Mouse (Mus musculus) adrenal gland, postnatal 14 days (tissue): ENCODE data around the gene Fam189b. TPM values are rescaled to one million over a fixed set of nuclear protein-coding genes. Genes with fewer than 3 reads are reported as not detected.
"Not testable (repeated sequence)": the region's sequence is repeated elsewhere in the genome, so short reads cannot be mapped to it uniquely, and the experiment has no call there.

Experiments used
- DNase-seq: peaks from one replicate; pipeline ENCODE4 v3.0.0; 2021; ENCODE audit warnings: mixed read lengths
- long read RNA-seq, 2 experiments: library from polyadenylated mRNA; stranded (forward); transcript quantifications; one replicate each; pipeline ENCODE4 v2.0.0; 2021
- total RNA-seq: library from RNA; stranded (reverse); gene quantifications from 2 replicates; pipeline ENCODE4 v1.2.3, GENCODE M21; 2021

Gene Fam189b
- total RNA-seq: 15.0 and 21.1 TPM in 2 replicates
- long read RNA-seq, experiment 1, transcript Fam189b-201 (12 exons, 3,083 nt): major isoform, 6 of 22 reads
- long read RNA-seq, experiment 1, partial matches to known transcripts: 9 of 22 reads
- long read RNA-seq, experiment 1, other reads (novel, unspliced or antisense): 7 of 22 reads
- long read RNA-seq, experiment 2, partial matches to known transcripts: 15 of 25 reads
- long read RNA-seq, experiment 2, other reads (novel, unspliced or antisense): 9 of 25 reads

DNA sequence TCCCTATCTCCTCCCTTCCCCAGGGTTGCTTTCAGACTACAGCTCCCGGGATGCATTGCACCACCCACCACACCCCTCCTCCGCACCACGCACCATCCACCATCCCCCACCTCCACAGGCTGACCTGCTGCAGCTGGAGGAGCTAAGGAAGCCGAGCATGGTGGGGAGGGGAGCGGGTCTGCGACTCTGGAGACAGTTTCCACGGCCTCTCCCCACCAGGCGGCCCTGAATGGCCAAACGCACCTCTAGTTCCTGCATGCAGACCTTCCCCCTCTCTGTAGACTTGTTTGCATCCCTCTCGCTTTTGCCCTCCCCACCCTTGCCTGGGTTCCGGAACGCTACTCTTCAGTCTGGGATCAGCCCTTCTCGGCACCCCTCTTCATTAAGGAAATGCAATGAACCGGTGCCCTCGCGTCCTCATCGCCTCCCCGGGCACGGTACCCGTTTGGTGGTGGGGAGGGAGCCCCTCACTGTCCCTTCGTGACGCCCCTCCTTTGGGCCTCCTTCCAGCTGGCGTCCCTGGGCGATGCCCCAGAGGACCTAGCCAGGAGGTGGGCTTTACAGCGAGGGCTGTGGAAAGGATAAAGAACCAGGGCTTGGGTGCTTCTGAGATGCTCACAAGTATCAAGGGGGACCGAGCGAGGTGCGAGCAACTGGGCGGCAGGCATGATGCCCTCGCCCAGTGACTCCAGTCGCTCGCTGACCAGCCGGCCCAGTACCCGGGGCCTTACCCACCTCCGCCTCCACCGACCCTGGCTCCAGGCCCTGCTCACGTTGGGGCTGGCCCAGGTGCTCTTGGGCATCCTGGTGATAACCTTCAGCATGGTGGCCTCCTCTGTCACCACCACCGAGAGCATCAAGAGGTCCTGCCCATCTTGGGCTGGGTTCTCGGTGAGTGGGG, at the start of gene Fam189b:
TSS of gene Fam189b (plus strand) at position 86 of the 901 bp plus-strand sequence.
- DNase-seq: peak; percentile 93

DNA sequence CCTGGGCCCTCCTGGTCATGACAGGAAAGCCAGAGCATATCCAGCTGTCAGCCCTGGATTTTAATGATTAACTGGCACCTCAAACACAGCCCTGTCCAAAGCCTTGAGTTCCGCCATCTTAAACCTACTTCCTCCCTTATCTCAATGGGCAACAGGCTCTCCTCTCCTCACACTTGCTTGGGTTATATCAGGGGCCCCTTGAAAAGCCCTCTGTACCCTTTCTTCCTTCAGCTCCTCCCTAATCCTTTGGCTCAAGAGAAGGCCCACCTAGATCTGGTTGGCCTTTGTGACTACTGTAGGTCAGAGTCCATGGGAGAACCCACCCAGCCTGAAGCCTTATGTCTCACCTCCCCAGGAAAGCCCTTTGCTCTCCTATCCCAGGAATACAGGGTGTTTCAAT, 49.2 kb upstream of the Fam189b start:
- no peak for DNase-seq

DNA sequence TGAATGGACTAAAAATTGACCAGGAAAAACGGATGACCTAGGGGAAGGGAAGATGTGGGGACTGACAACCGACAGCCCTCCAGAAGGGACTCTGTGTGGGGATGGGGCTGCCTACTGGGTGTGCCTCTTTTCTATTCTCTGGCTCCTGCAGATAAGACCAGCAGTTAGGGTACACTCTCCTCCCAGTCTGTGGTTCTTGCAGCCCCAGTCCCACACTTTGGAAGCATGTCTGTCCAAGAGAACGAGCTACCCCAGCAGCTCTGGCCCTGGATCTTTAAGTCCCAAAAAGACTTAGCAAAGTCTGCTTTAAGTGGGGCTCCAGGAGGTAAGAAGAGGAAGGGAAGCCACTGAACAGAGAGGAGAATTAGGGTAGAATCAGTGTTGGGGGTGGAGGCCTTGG, 47.0 kb upstream of the Fam189b start, which contains the start of gene Pklr:
TSS of gene Pklr (plus strand) at position 185 of the 400 bp plus-strand sequence.
- no peak for DNase-seq

DNA sequence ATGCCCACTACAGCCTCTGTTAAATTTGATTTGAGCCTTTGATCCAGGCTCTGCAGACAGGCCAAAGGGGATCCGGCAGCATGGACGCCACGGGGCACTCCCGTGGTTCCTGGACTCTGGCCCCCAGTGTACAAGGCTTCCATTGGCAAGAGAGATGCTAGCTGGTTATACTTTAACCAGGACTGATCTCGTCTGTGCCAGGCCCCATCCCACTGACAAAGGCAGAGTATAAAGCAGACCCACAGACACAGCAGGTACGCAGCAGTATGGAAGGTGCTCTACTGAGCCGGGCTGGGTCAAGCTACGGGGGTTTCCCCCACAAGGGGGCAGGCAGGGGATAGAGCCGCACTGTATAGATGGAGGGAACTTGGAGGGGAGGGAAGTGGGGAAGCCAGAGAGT, 46.6 kb upstream of the Fam189b start:
- DNase-seq: no peak

DNA sequence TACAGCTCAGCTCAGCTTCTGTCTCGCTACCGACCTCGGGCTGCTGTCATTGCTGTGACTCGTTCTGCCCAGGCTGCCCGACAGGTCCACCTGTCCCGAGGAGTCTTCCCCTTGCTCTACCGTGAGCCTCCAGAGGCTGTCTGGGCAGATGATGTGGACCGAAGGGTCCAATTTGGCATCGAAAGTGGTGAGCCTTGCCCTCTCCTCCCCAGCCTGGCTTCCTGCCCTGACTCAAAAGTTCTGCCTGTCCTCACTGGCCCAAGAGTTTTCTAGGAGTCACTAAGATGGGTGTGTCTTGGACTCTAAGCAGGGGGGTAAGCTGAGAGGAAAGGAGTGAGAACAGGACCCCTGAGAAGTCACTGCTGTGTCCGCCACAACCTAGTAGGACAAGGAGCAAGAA, 38.1 kb upstream of the Fam189b start:
- DNase-seq: no peak

DNA sequence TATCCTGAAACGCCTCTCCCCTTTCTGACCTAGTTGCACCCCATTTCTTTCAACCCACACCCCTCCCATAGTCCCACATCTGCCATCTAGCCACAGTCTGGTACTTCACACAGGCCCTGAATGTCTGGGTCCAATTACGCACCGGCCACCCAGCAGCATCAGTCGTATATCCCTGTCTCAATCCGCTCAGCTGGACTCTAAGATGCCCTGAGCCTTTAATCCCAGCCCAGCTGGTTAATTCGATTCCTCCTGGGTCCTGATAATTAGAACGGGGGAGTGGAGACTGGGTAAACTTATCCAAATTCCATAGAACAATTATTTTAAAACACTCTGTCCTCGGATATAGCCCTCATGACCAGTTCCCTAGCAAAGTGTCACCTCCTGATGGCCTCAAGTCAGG, 37.4 kb upstream of the Fam189b start:
- DNase-seq: no peak

DNA sequence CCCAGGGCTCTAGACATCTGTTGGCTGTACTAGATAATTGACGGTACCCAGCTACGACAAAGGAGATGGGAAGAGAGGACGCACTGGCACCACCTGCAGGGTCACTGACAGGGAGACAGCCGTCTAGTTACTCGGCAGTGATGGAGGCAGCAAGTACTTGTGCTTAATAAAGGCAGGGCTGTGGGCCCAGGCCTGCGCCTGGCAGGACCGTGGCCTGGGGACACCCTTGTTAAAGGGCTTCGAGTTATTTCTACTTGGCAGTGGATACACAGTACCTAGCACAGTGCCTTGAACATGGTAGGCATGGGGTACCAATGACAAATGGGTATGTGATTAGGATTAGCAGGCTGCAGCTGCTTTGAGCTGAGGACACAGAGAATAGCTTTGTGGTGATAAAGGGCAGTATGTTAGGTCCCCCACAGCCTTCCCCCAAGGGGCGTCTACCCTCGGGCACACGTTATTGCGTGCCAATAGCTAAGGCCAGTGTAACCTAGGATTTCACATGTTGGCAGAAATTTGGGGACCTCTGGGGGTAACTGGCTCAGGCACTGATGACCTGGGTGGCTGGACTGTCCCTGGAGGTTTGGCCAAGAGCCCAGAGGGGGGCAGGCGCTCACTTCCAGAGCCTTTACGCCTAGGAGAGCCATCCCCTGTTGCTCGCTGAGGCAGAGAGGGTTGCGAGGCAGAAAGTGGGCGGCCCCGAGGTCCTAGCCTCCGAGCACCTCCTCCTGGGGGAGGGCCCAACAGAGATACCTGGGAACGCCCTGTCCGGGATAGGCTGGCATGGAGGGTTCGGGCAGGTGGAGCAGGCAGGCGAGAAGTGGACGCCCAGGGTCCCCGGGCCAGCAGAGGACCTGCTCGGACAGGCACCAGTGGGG, 35.6 kb upstream of the Fam189b start:
- DNase-seq: peak; percentile 48

DNA sequence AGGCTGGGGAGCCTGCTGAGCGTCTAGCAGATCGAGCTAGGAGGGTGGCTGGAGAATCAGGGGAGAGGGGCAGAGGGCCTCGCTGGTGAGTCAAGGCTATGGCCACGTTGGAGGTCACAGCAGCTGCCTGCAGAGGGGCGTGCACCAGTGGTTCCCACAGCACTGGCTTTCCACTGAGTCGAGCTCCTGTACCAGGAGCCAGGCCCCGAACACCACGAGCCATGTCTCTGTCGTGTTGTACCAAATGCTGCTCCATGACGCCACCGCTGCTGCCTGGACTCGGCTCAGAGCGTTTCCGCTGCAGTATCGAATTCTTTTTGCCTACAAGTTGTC, 35.0 kb upstream of the Fam189b start:
- DNase-seq: peak; percentile 38

DNA sequence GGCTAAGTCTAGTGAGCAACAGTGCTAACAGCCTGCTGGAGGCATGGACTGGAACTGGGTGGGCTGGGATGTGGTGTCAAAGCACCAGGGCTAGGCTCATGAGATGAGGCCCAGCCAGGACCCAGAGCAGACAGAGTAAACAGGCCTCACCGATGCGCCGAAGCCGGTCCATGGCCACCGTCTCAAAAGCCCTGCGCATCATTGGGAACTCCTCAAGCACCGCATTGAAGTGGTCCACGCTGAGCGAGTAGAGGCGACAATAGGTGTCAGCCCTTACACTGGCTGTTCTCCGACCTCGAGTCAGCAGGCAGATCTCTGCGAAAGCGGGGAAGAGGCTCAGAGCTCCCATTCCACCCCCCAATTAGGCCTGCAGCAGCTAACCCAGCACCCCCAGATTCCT, 34.4 kb upstream of the Fam189b start:
- no peak for DNase-seq

DNA sequence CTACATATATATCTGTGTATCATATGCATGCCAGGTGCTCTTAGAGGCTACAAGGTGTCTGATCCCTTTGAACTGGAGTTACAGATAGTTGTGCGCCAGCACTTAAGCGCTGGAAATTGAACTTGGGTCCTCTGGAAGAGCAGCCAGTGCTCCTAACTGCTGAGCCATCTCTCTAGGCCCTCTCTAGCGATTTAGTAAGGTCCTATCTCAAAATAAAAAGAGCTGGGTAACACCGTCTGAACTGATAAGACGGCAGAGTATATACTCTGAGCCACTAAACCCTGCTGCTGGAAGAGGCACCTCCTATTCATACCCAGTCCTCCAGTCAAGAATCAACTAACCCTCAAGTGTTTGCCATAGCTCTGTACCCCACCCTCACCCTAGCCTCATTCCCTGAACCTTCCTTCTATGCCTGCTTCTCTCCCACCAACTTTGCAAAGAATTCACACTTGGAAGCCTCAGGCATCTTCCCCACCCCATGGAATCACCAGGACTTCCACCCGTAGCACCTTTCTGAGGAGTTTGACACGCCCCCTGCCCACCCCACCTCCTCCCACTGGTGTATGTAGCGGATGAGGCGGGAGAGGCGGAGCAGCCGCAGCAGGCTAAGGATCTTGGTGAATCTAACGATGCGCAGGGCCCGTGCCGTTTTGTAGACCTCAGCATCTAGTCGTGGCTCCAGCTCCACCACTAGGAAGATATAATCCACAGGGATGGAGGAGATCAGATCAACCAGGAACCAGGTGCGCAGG, 30.7 kb upstream of the Fam189b start:
- DNase-seq: no peak

DNA sequence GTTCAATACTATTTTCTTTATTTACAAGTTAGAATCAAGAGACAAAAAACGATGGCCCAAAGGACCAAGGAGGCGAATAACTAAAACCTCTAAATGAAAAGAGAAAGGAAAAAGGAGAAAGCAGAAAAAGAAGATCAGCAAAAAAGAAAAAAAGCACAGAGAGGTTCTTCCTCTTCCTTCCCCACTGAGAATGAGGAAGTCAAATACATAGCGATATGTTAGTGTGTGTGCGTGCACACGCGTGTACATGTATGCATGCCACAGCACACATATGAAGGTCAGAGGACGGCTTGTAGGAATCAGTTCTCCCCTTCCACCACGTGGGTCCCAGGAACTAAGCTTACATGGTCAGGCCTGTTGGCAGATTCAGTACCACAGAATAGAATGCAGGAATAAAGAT, 26.0 kb upstream of the Fam189b start:
- DNase-seq: no peak

DNA sequence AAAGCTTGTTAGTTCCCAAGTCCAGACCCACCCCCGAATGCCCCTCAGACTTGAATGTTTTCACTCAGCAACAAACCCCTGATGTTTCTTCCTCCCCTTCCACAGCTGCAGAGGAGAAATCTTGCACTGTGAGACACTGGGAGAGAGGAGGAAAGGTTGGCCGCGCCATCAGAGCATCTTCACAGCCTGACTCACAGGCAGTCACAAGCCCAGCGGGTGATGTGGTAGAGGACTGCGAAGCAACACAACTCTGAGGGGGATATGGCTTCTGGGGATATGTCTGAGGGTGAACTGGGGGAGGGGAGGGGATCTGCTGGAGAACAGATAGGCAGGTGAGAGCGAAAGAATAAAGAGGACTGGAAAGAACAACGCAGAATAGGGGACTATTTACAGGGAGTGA, 24.3 kb upstream of the Fam189b start:
- DNase-seq: no peak

DNA sequence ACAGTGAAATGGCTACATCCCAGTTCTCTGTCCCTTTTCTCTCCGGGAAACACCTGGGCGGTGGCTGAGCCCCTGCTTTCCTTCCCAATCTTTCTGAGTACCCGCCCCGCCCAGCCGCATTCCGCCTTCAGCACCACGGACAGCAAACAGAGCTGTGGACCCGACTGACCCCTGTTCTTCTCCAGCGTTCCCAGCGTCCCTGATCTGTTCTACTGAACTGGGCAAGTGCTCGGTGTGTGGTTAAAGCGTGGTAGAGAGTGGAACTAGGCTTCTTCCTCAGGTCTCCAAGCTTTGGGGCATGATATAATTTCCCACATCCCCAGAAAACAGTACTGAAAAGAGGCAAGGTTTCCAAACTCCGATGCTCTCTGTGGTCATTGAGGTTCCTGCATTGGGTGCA, 23.7 kb upstream of the Fam189b start:
- DNase-seq: peak; percentile 82

DNA sequence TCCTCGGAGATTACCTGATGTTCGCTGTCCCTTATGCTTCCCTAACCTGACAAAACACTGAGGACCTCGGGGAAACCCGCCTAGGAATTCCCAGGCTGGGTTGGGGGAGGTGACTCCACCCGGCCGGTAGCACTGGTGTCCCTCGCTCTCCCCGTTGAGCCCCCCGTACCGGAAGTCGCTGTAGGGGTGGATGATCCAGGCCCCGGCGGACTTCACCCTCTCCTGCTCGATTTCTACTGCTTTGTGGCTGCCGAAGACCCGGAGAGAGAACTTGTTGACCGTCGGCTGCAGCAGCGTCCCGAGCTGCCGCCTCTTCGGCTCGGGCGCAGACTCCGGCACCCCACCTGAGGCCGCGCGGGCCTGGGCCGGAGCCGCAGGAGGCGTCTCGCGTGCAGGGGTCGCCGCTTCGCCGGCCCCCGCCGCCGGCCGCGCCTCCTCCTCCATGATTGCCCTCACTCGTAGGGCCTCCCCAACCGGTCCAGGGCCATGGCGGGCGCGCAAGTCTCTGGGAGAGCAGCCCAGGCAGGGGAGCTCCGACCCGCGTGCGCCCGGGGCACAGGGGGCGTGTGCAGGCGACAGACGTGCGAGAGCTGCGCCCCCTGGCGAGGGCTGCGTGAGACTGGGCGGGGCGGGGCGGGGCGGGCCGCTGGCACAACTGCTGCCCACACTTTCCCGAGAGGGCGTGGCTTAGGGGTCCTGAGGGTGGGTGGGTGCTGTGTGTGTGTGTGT, 23.2 kb upstream of the Fam189b start, which contains the start of gene Hcn3:
TSS of gene Hcn3 (minus strand) at position 581 of the 729 bp plus-strand sequence.
- peak; percentile 88 for DNase-seq

DNA sequence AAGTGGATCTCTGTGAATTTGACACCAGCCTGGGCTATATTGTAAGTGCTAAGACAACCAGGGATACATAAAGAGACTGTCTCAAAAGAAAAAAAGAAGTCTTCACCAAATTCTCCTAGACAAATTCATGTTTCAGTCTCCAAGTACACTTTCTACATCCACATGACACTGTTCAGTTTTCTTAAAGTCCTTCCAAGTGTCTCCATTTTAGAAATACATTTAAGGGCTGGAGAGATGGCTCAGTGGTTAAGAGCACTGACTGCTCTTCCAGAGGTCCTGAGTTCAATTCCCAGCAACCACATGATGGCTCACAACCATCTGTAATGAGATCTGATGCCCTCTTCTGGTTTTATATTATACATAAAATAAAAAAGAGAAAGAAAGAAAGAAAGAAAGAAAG, 21.7 kb upstream of the Fam189b start:
- not testable (repeated sequence) for DNase-seq

DNA sequence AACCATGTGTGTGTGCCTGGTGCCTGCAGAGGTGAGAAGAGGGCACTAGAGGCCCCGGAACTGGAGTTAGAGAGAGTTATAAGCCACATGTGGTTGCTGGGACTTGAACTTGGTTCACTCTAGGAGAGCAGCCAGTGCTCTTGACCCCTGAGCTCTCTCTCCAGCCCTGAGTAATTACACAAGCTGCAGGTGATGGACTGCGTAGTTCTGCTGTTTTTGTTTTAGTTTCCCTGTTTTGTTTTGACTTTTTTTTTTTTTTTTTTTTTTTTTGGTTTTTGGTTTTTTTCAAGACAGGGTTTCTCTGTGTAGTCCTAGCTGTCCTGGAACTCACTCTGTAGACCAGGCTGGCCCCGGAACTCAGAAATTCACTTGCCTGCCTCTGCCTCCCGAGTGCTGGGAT, 21.2 kb upstream of the Fam189b start:
- no peak for DNase-seq

DNA sequence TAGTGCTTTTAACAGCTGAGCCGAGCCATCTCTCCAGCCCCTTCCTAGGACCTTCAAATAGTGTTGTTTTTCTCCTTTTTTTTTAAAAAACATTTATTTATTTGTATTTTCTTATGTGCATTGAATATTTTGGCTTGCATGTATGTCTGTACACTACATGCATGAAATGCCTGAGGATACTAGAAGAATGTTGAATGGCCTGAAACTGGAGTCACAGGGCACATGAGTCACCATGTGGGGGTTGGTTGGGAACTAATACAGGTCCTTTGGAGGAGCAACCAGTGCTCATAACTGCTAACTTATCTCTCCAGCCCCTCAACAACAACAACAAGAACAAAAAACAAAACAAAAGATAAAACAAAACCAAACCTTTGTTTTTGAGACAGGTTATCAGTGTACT, 19.8 kb upstream of the Fam189b start:
- DNase-seq: no peak

DNA sequence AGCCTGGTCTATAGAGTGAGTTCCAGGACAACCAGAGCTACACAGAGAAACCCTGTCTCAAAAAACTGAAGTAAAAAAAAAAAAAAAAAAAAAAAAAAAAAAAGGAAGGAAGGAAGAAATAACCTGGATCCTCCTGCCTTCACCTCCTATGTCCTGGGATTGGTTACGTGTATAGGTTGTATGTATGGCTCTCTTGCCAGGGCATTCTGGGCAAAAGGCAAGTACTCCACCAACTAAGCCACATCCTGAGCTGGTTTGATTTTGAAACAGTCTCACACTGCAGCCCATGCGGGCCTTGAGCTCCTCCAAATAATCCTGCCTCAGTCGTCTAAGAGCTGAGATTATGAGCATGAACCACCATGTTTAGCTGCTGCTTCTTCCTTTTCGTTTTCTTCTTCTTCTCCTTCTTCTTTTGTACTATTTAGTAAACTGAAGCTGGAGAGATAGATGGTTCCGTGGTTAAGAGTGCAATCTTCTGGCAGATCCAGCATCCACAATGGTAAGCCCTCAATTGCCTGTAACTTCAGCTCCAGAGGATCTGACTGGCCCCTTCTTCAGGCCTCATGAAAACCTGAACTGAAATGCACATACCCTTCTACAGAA, 19.2 kb upstream of the Fam189b start:
- no peak for DNase-seq

DNA sequence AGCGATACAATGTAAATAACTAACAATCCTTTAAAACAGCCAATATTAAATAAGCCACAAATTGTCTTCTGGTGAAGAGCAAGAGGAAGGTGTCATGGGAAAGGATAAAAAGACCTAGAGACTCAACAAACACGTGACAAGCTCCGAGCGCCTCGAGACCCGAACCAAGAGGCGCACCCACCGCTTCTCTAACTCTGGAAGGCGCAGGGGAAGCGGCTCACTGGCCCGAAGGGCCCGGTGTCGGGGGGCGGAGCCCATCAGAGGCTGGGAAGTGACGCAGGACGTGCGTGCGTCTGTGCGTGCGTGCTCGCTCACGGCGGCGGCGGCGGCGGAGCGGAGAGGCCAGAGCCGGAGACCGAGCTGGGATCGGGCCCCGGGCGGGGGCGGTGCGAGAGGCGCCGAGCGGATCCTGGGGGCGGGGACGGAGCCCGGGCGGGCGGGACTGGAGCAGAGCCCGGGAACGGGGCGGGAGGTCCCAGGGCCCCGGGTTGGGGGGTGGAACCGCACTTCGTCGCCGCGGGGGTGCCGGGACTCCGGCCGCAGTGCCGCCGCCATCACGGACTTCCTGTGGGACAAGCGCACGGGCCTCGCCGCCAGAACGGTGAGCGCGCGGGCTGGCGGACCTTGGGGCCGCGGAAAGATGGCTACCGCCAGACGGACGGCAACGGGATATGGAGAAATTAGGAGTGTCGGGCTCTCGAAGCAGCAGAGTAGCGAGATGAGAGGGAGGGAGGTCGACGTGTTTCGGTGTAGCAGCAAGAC, 18.3 kb upstream of the Fam189b start, which contains the start of gene Clk2:
TSS of gene Clk2 (plus strand) at position 290 of the 762 bp plus-strand sequence.
- peak; percentile 97 for DNase-seq
